ENCODE assay signal across 22 mouse cellular contexts in the genomic region with DNA sequence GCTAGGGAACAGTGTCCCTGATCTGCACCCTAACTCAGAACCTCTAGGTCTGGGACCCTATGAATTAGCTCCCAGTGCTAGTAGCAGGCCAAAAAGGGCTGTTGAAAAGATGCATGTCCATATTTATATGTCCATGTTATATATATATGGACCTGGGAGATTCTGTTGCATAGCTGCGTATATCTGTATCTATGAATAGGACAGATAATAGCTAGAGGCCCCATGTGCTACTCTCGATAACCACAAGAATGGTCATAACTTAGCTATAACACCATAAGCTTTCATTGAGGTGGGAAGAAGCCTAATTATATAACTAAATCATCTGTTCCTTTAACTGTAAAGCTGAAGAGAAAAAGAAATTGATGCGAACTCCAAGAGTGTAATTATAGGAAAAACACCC.
A peak's percentile ranks its signal among the peaks of the same experiment; 100 is the strongest.
DNase-seq lines count a peak whose midpoint lies in the region; ATAC-seq and TF ChIP-seq lines count a peak whose summit lies in the region.
"Had no signal": no experiment of that assay in that cellular context is flagged by ENCODE, and none has a peak within 500 bp of the region (broad histone marks: within the 10 kb centered on the region; RNA-seq: fewer than 3 reads in every experiment).

No protein-coding gene starts in this region.

- no peaks in the 10 kb centered on the region for H3K36me3 ChIP-seq in liver, embryonic 12.5 days
- H3K36me3 ChIP-seq in liver, postnatal 0 days (replicated peaks; ENCODE audit: insufficient read depth, low read length), result no peaks in the 10 kb centered on the region
- H3K36me3 ChIP-seq: embryonic facial prominence, embryonic 12.5 days; forebrain, embryonic 12.5 days; heart, embryonic 13.5 days; intestine, embryonic 15.5 days; limb, embryonic 12.5 days; stomach, embryonic 15.5 days had no signal

- intact Hi-C loops in gastrocnemius, adult 2 months (cut with DNase I), result loop anchor here (5.0 kb wide), 1 partner anchor 96 kb away; no protein-coding TSS in a partner anchor
- intact Hi-C loops in gastrocnemius, postnatal 36 days (cut with DNase I), result loop anchor here (5.0 kb wide), 1 partner anchor 96 kb away; no protein-coding TSS in a partner anchor

- H3K9ac ChIP-seq in liver, embryonic 12.5 days, result no peak overlapping the region
- no peak overlapping the region for H3K9ac ChIP-seq in liver, postnatal 0 days (replicated peaks)
- H3K9ac ChIP-seq: embryonic facial prominence, embryonic 12.5 days; forebrain, embryonic 12.5 days; heart, embryonic 13.5 days; intestine, embryonic 15.5 days; limb, embryonic 12.5 days; stomach, embryonic 15.5 days had no signal

- ATAC-seq in liver, embryonic 12.5 days, result no peak
- no peak for ATAC-seq in liver, postnatal 0 days
- ATAC-seq: hindbrain, postnatal 0 days; intestine, embryonic 15.5 days; midbrain, embryonic 16.5 days had no signal

- peaks cover 45% of the 10 kb centered on the region for H3K27me3 ChIP-seq in liver, embryonic 12.5 days (replicated peaks)
- H3K27me3 ChIP-seq in liver, postnatal 0 days (ENCODE audit: insufficient read depth, low read length), result no peaks in the 10 kb centered on the region
- H3K27me3 ChIP-seq: embryonic facial prominence, embryonic 12.5 days; forebrain, embryonic 12.5 days; heart, embryonic 13.5 days; intestine, embryonic 15.5 days; stomach, embryonic 15.5 days had no signal

- 49% methylated on average over 3 of the region's 3 CpGs for WGBS in liver, embryonic 12.5 days (ENCODE audit: insufficient replicate concordance)
- WGBS in liver, postnatal 0 days (ENCODE audit: insufficient replicate concordance), result 66% methylated on average over 3 of the region's 3 CpGs

- no peak overlapping the region for H3K4me3 ChIP-seq in gastrocnemius, adult 2 months
- H3K4me3 ChIP-seq in liver, embryonic 12.5 days, result no peak overlapping the region
- no peak overlapping the region for H3K4me3 ChIP-seq in liver, postnatal 0 days (ENCODE audit: low read depth, low read length)
- H3K4me3 ChIP-seq: embryonic facial prominence, embryonic 12.5 days; forebrain, embryonic 12.5 days; heart, embryonic 13.5 days; intestine, embryonic 15.5 days; limb, embryonic 12.5 days; stomach, embryonic 15.5 days had no signal

- H3K9me3 ChIP-seq in liver, embryonic 12.5 days (replicated peaks), result no peaks in the 10 kb centered on the region
- no peaks in the 10 kb centered on the region for H3K9me3 ChIP-seq in liver, postnatal 0 days (ENCODE audit: low read length)
- H3K9me3 ChIP-seq: embryonic facial prominence, embryonic 12.5 days; forebrain, embryonic 12.5 days; heart, embryonic 13.5 days; intestine, embryonic 15.5 days; limb, embryonic 12.5 days; stomach, embryonic 15.5 days had no signal

- no peak for DNase-seq in gastrocnemius, adult 2 months
- DNase-seq in gastrocnemius, postnatal 36 days, result no peak
- DNase-seq in liver, result no peak
- DNase-seq in liver, postnatal 0 days, result no peak
- no peak for DNase-seq in heart, adult 18-20 months
- DNase-seq in embryo, embryonic 9.5 days (ENCODE audit: extremely low spot score), result no peak
- DNase-seq: adrenal gland, adult 8-10 months; cerebellum, postnatal 36 days; gastrocnemius, postnatal 14 days; heart, postnatal 10 days; lung, postnatal 14 days; right cerebral cortex, postnatal 25 days had no signal

- H3K4me1 ChIP-seq in liver, embryonic 12.5 days, result peaks cover 38% of the 10 kb centered on the region
- peaks cover 20% of the 10 kb centered on the region; the same call in 1 of the 2 replicates for H3K4me1 ChIP-seq in liver, postnatal 0 days (ENCODE audit: insufficient read depth)

- peak; percentile 57 for TF ChIP-seq EP300 in liver, postnatal 0 days (IDR thresholded peaks at IDR 0.05; ENCODE audit: low read depth)

- H3K27ac ChIP-seq in gastrocnemius, adult 2 months, result peak overlapping the region; percentile 100; the same call in 1 of the 2 replicates
- H3K27ac ChIP-seq in liver, embryonic 12.5 days, result no peak overlapping the region
- H3K27ac ChIP-seq in liver, postnatal 0 days (ENCODE audit: low read depth), result no peak overlapping the region; the same call in 1 of the 2 replicates
- H3K27ac ChIP-seq: embryonic facial prominence, embryonic 12.5 days; forebrain, embryonic 12.5 days; heart, embryonic 13.5 days; hindbrain, postnatal 0 days; intestine, embryonic 15.5 days; limb, embryonic 12.5 days; stomach, embryonic 15.5 days had no signal

- H3K4me2 ChIP-seq in liver, embryonic 12.5 days, result 0 out of 2 replicates have a peak overlapping the region, but pooled peaks have one; percentile 12
- H3K4me2 ChIP-seq in liver, postnatal 0 days (ENCODE audit: low read depth, low read length), result peak overlapping the region; percentile 97
- H3K4me2 ChIP-seq: embryonic facial prominence, embryonic 12.5 days; midbrain, embryonic 11.5 days had no signal

- no peak for TF ChIP-seq CTCF in gastrocnemius, adult 2 months (IDR thresholded peaks at IDR 0.05)
- no peak for TF ChIP-seq CTCF in liver, postnatal 0 days (IDR thresholded peaks at IDR 0.05; ENCODE audit: low read depth)
